Mouse (Mus musculus): ENCODE results near the gene Pik3cd. TPM values are rescaled to one million over a fixed set of nuclear protein-coding genes. Genes with fewer than 3 reads are reported as not detected.

Gene Pik3cd
- total and polyA plus RNA-seq, 3 experiments: 57.0 to 95.0 (median 72.1) TPM

GRCm38 (mm10) chr4:149663849-149664503 is 38.4 kb downstream of the Pik3cd start:
- Histone ChIP-seq H3K9me3 (replicated peaks; ENCODE audit: low read length) (peaks cover 4% of the 10 kb centered on the region), H3K79me2 (replicated peaks; ENCODE audit: control insufficient read depth, extremely low read depth, insufficient read depth, poor library complexity, severe bottlenecking) (peaks cover 30% of the 10 kb centered on the region), H3K4me2 (ENCODE audit: insufficient read depth, low read depth, poor library complexity, severe bottlenecking) (no peak overlapping the region), H3K9ac (ENCODE audit: insufficient read depth, low read depth) (no peak overlapping the region), H3K4me1 (ENCODE audit: control insufficient read depth in 1 of 2, insufficient read depth in 2 of 2) (peaks cover 16 to 80% of the 10 kb centered on the region in 2 experiments), H3K27me3 (replicated peaks) (no peaks in the 10 kb centered on the region), H3K27ac (ENCODE audit: insufficient read depth, low read depth) (peak overlapping the region; percentile 37), H3K4me3 (replicated peaks in 1 of 3; ENCODE audit: low read depth in 2 of 3, low read length in 2 of 3, poor library complexity in 1 of 3) (no peak overlapping the region), H3K36me3 (replicated peaks in 1 of 2; ENCODE audit: control insufficient read depth in 1 of 2, insufficient read depth in 1 of 2, low read length in 1 of 2) (peaks cover 52 to 72% of the 10 kb centered on the region in 2 experiments)
- dilution Hi-C loops (cut with MboI; ENCODE audit: extremely low pct_ligation_motif_present, extremely low pct_unique_long_range_greater_than_20kb, low sequenced_read_pairs) (no loop called here), in situ Hi-C loops (cut with MboI; ENCODE audit: low pct_ligation_motif_present, low pct_unique_long_range_greater_than_20kb, low sequenced_read_pairs) (no loop called here)
- DNase-seq (ENCODE audit: extremely low read depth): no peak
- TF ChIP-seq CHD2 (IDR thresholded peaks at IDR 0.05; ENCODE audit: low read length) (peak; percentile 59; the same call in 1 of the 2 replicates), ETS1 (conservative IDR thresholded peaks at IDR 0.05; ENCODE audit: low read depth, low read length) (no peak), TCF12 (IDR thresholded peaks at IDR 0.05; ENCODE audit: low read depth, low read length) (no peak), BHLHE40 (IDR thresholded peaks at IDR 0.05; ENCODE audit: low read depth, low read length) (no peak), NELFE (IDR thresholded peaks at IDR 0.05; ENCODE audit: low read depth, low read length) (no peak), ELF1 (IDR thresholded peaks at IDR 0.05; ENCODE audit: low read depth, low read length) (0 out of 2 replicates have a peak, but pooled peaks have one; percentile 55), IRF4 (IDR thresholded peaks at IDR 0.05; ENCODE audit: low read depth, low read length) (0 out of 2 replicates have a peak, but pooled peaks have one; percentile 24), RCOR1 (conservative IDR thresholded peaks at IDR 0.05; ENCODE audit: low read depth, low read length) (no peak), KAT2A (IDR thresholded peaks at IDR 0.05; ENCODE audit: insufficient replicate concordance, low read length) (no peak), JUND (conservative IDR thresholded peaks at IDR 0.05; ENCODE audit: low read depth, low read length) (no peak), USF2 (conservative IDR thresholded peaks at IDR 0.05; ENCODE audit: low read depth, low read length) (no peak), EP300 (IDR thresholded peaks at IDR 0.05; ENCODE audit: low read length) (no peak), NRF1 (IDR thresholded peaks at IDR 0.05; ENCODE audit: low read depth, low read length) (no peak)

- Histone ChIP-seq H3K27me3 (replicated peaks) (no peaks in the 10 kb centered on the region), H3K9ac (ENCODE audit: insufficient read depth, low read depth) (no peak overlapping the region), H3K4me3 (replicated peaks in 1 of 3; ENCODE audit: low read depth in 2 of 3, low read length in 2 of 3, poor library complexity in 1 of 3) (no peak overlapping the region), H3K27ac (ENCODE audit: insufficient read depth, low read depth) (no peak overlapping the region), H3K4me1 (ENCODE audit: control insufficient read depth in 1 of 2, insufficient read depth in 2 of 2) (peaks cover 18 to 80% of the 10 kb centered on the region in 2 experiments), H3K36me3 (replicated peaks in 1 of 2; ENCODE audit: control insufficient read depth in 1 of 2, insufficient read depth in 1 of 2, low read length in 1 of 2) (peaks cover 63 to 72% of the 10 kb centered on the region in 2 experiments), H3K79me2 (replicated peaks; ENCODE audit: control insufficient read depth, extremely low read depth, insufficient read depth, poor library complexity, severe bottlenecking) (peaks cover 18% of the 10 kb centered on the region), H3K9me3 (replicated peaks; ENCODE audit: low read length) (no peaks in the 10 kb centered on the region), H3K4me2 (ENCODE audit: insufficient read depth, low read depth, poor library complexity, severe bottlenecking) (no peak overlapping the region)
- dilution Hi-C loops (cut with MboI; ENCODE audit: extremely low pct_ligation_motif_present, extremely low pct_unique_long_range_greater_than_20kb, low sequenced_read_pairs) (no loop called here), in situ Hi-C loops (cut with MboI; ENCODE audit: low pct_ligation_motif_present, low pct_unique_long_range_greater_than_20kb, low sequenced_read_pairs) (no loop called here)
- no peak for TF ChIP-seq RCOR1 (conservative IDR thresholded peaks at IDR 0.05; ENCODE audit: low read depth, low read length)
- no peak for TF ChIP-seq UBTF (IDR thresholded peaks at IDR 0.05; ENCODE audit: low read depth, low read length)
- no peak for TF ChIP-seq BHLHE40 (IDR thresholded peaks at IDR 0.05; ENCODE audit: low read depth, low read length)
- no peak for TF ChIP-seq MEF2A (IDR thresholded peaks at IDR 0.05; ENCODE audit: borderline replicate concordance, low read depth, low read length)
- no peak for TF ChIP-seq ZMIZ1 (IDR thresholded peaks at IDR 0.05; ENCODE audit: low read depth, low read length)
- no peak for TF ChIP-seq POLR2A (IDR thresholded peaks at IDR 0.05; ENCODE audit: low read depth, low read length)
- TF ChIP-seq RAD21 (IDR thresholded peaks at IDR 0.05; ENCODE audit: low read depth, low read length): no peak
- TF ChIP-seq CTCF (conservative IDR thresholded peaks at IDR 0.05 in 1 of 2, IDR thresholded peaks at IDR 0.05 in 1 of 2; ENCODE audit: low read depth in 2 of 2, low read length in 2 of 2): no peak
- no peak for TF ChIP-seq PAX5 (IDR thresholded peaks at IDR 0.05; ENCODE audit: low read length)
- no peak for TF ChIP-seq NRF1 (IDR thresholded peaks at IDR 0.05; ENCODE audit: low read depth, low read length)
- DNase-seq (ENCODE audit: extremely low read depth): no peak
These were observed 40.3 kb downstream of the Pik3cd start for GRCm38 (mm10) chr4:149661967-149662589.
